Mouse (Mus musculus) C2C12 (cell line): ENCODE results near the gene Elp1.

Source experiments
- CTCF ChIP-seq: IDR thresholded peaks from one replicate; pipeline ENCODE4 v1.5.1; 2011; ENCODE audit not compliant: control insufficient read depth, insufficient read depth, insufficient read length
- MAX ChIP-seq: IDR thresholded peaks from one replicate; pipeline ENCODE4 v1.6.1; 2011; ENCODE audit warnings: mild to moderate bottlenecking, control low read depth
- MYOG ChIP-seq: IDR thresholded peaks from one replicate; pipeline ENCODE4 v1.6.1; 2011; ENCODE audit not compliant: control insufficient read depth, insufficient read length; ENCODE audit errors: extremely low read depth
- USF1 ChIP-seq: IDR thresholded peaks from one replicate; pipeline ENCODE4 v1.6.1; 2011; ENCODE audit warnings: low read depth, mild to moderate bottlenecking, control low read depth, moderate library complexity

DNA sequence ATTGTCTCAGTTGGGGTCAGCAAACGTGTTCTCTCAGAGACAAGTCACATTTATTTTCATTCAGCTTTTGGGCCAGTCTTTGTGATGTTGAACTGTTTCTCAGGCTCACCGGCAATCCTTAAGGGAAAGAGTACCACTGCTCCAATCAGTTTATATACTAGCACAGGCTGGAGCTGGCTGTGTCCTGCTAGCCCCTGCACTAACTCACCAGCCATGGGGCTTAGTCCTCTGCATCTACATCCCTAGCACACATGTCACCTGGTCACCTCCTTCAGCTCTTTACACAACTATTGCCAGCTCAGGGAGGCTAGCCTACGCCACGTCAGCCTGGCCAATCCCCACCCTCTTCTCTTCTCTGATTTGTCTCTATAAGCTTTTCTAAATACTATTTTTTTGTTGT, 59.4 kb downstream of the Elp1 start:
- no peak for TF ChIP-seq CTCF
- no peak for TF ChIP-seq USF1
- no peak for TF ChIP-seq MAX
- no peak for TF ChIP-seq MYOG
